Mouse (Mus musculus): ENCODE data around the gene Zmynd15. TPM values are rescaled to one million over a fixed set of nuclear protein-coding genes. Genes with fewer than 3 reads are reported as not detected.

The Zmynd15 gene
- polyA plus RNA-seq, 1 experiment from 2014 or later, result 0.63 TPM

- Histone ChIP-seq H3K9ac (no peak overlapping the region), H3K36me3 (no peaks in the 10 kb centered on the region; the same call in 1 of the 2 replicates), H3K4me2 (replicated peaks) (no peak overlapping the region), H3K4me3 (replicated peaks) (no peak overlapping the region), H3K27me3 (no peaks in the 10 kb centered on the region), H3K4me1 (0 out of 2 replicates have a peak, but pooled peaks cover 4% of the 10 kb centered on the region), H3K9me3 (replicated peaks) (no peaks in the 10 kb centered on the region), H3K27ac (replicated peaks) (no peak overlapping the region)
- 91% methylated on average over 1 of the region's 1 CpGs for WGBS
- ATAC-seq (ENCODE audit: insufficient number of reproducible peaks, low FRiP score, low TSS enrichment, low read depth), result no peak
Measured at GRCm38 (mm10) chr11:70447373-70447772, 11.9 kb upstream of the Zmynd15 start.

DNA sequence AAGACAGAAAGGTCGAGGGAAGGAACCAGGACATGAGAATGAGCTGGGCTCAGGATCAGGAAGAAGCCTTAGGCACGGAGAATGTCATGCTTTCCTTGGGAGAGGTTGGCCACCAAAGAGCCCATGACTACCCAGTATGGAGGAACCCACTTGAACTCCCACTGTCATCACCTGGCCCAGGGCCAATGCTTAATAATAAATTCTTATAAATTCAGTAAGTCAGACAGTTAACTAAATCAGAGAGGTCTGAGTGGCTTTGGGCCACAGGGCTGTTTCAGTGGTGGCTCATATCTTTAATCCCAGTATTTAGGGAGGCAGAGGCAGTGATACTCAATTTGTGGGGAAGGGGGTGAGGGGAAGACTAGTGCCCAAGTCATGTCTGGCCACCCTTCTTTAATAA lies 8.3 kb upstream of the Zmynd15 start:
- H3K27me3 ChIP-seq, result no peaks in the 10 kb centered on the region
- H3K27ac ChIP-seq (replicated peaks), result 0 out of 2 replicates have a peak overlapping the region, but pooled peaks have one; percentile 22
- no peaks in the 10 kb centered on the region for H3K9me3 ChIP-seq (replicated peaks)
- H3K9ac ChIP-seq, result no peak overlapping the region
- no peak for ATAC-seq (ENCODE audit: insufficient number of reproducible peaks, low FRiP score, low TSS enrichment, low read depth)
- 0 out of 2 replicates have a peak overlapping the region, but pooled peaks have one; percentile 81 for H3K4me3 ChIP-seq (replicated peaks)
- H3K36me3 ChIP-seq, result peaks cover 10% of the 10 kb centered on the region; the same call in 1 of the 2 replicates
- H3K4me2 ChIP-seq (replicated peaks), result peak overlapping the region; percentile 67; the same call in 1 of the 2 replicates
- H3K4me1 ChIP-seq, result peaks cover 12% of the 10 kb centered on the region
- WGBS, result 83% methylated on average over 2 of the region's 2 CpGs

DNA sequence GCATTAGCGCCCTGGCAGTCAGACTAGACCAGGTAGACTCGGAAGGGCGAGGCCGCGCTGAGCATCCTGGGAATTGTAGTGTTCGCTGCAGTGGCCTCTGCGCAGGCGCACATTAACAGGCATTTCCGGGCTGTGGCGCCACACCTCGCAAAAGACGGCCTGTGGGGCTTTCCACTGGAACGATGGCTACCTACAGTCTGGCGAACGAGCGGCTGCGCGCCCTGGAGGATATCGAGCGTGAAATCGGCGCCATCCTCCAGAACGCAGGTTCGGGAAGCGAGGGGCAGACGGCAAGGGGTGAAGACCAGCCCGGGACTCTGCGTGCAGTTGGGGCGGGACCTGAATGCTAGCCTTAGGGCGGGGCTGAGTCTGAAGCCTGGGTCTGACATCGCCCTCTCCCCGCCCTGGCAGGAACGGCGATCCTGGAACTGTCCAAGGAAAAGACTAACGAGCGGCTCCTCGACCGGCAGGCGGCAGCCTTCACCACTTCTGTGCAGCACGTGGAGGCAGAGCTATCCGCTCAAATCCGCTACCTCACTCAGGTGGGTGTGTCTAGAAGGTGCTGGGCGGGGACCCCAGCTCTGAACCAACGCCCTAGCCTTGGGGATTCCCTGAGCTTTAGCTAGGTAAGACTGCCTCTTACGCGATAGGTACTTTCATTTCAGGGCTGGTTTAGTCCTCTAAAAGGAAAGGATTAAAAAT lies 7.3 kb upstream of the Zmynd15 start, which contains the start of gene Med11:
Med11 (plus strand) TSS at position 123 of the 702 bp plus-strand sequence.
- H3K9me3 ChIP-seq (replicated peaks), result no peaks in the 10 kb centered on the region
- H3K4me1 ChIP-seq, result peaks cover 12% of the 10 kb centered on the region
- peak within 1 kb of the TSS; percentile 85 for H3K9ac ChIP-seq
- H3K4me2 ChIP-seq (replicated peaks), result peak within 1 kb of the TSS; percentile 67
- peak within 1 kb of the TSS; percentile 81 for H3K4me3 ChIP-seq (replicated peaks)
- ATAC-seq (ENCODE audit: insufficient number of reproducible peaks, low FRiP score, low TSS enrichment, low read depth), result peak; percentile 97
- WGBS, result under 1% methylated on average over 46 of the region's 46 CpGs
- H3K36me3 ChIP-seq, result peaks cover 10% of the 10 kb centered on the region
- H3K27me3 ChIP-seq, result no peaks in the 10 kb centered on the region
- peak within 1 kb of the TSS; percentile 99 for H3K27ac ChIP-seq (replicated peaks)

DNA sequence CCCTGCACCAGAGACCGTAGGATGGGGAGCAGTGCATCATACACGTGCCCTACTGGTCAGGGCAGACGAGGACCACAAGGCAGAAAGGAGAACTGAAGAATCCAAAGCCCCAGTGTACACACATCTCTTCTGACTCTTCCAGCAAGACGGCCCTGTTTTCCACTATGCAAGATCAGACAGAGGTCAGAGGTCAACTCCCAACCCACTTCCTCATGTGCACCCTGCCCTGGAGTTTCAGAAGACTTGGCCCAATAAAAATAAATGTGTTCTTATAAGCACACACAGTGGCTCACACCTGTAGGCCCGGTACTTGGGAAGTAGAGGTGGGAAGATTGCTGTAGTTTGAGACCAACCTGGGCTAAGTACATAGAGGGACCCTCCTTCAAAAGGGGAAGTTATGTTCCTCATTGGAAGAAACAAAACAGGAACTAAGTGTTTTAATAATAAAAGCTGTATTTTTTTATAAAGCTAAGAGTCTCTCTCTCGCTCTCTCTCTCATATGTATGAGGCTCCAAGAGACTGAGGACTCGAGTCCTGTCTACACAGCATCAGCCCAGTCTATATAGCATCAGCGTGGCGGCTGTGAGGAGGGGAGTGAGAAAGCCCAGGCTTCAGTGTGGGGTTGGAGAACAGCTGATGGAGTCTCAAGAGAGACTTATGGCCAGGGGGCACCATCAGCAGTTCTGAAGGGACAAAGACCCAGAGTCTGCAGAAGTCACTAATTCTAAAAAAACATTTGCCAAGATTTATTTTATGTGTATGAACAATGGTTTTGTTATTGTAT lies 5.8 kb upstream of the Zmynd15 start:
- peak overlapping the region; percentile 67; the same call in 1 of the 2 replicates for H3K4me2 ChIP-seq (replicated peaks)
- H3K9me3 ChIP-seq (replicated peaks), result no peaks in the 10 kb centered on the region
- no peak for ATAC-seq (ENCODE audit: insufficient number of reproducible peaks, low FRiP score, low TSS enrichment, low read depth)
- H3K4me3 ChIP-seq (replicated peaks), result no peak overlapping the region
- H3K27me3 ChIP-seq, result peaks cover under 1% of the 10 kb centered on the region
- H3K27ac ChIP-seq (replicated peaks), result no peak overlapping the region
- 84% methylated on average over 9 of the region's 9 CpGs for WGBS
- H3K4me1 ChIP-seq, result peaks cover 12% of the 10 kb centered on the region
- H3K36me3 ChIP-seq, result peaks cover 10% of the 10 kb centered on the region
- H3K9ac ChIP-seq, result no peak overlapping the region

DNA sequence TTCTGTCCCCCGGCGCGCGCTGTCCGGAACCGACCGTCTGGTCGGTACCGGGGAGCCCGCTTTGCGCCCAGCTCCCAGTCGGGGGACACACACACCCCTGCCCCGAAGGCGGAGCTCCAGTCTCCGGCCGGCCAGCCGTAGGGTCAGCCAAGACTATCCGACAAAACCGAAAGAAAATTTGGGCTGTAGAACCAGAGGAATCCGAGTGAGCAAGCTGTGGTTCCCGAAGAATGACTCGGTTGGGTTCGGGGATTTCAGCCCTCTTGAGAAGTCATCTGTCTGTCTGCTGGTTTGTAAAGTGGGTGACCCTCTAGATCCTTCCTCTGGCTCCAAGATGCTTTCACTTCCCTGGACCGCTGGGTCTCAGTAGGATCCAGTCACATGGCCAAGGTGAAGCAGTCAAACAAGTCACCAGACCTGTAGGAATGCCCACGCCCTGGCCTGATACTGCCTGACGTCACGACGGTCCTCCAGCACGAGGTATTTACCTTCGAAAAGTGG lies 418 bp downstream of the Zmynd15 start, which contains the start of gene Cxcl16:
Cxcl16 (minus strand) TSS at position 384 of the 501 bp plus-strand sequence.
- peak within 1 kb of the TSS; percentile 47 for H3K9ac ChIP-seq
- ATAC-seq (ENCODE audit: insufficient number of reproducible peaks, low FRiP score, low TSS enrichment, low read depth), result no peak; the same call in 1 of the 2 replicates
- H3K4me3 ChIP-seq (replicated peaks), result peak within 1 kb of the TSS; percentile 56
- no peaks in the 10 kb centered on the region for H3K9me3 ChIP-seq (replicated peaks)
- peaks cover 28% of the 10 kb centered on the region for H3K27me3 ChIP-seq
- peak within 1 kb of the TSS; percentile 89 for H3K4me2 ChIP-seq (replicated peaks)
- peaks cover 17% of the 10 kb centered on the region for H3K4me1 ChIP-seq
- H3K27ac ChIP-seq (replicated peaks), result no peak within 1 kb of the TSS
- H3K36me3 ChIP-seq, result peaks cover 5% of the 10 kb centered on the region; the same call in 1 of the 2 replicates
- WGBS, result 4% methylated on average over 30 of the region's 30 CpGs

DNA sequence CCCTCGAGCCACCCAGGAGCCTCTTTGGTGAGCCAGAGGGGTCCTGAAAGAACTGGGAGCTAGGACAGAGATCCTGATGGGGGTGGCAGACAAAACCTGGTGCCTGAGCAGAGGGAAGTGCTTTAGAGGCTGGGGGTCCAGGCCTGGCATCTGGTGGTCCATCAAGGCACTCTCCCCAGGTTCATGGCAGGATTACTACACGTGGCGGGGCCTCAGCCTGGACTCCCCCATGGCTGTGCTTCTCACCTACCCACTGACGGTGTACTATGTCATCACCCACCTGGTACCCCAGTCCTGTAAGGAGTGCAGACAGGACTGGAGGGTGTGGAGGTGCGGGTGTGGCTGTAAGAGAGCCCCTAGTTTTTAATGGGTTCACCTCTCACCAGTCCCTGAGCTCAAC lies 4.7 kb downstream of the Zmynd15 start:
- WGBS, result 73% methylated on average over 5 of the region's 5 CpGs
- no peak overlapping the region for H3K4me3 ChIP-seq (replicated peaks)
- ATAC-seq (ENCODE audit: insufficient number of reproducible peaks, low FRiP score, low TSS enrichment, low read depth), result no peak

GRCm38 (mm10) chr11:70465211-70465610 lies 6.0 kb downstream of the Zmynd15 start:
- Histone ChIP-seq H3K4me1 (peaks cover 17% of the 10 kb centered on the region), H3K36me3 (no peaks in the 10 kb centered on the region), H3K4me3 (replicated peaks) (peak overlapping the region; percentile 24), H3K9me3 (replicated peaks) (no peaks in the 10 kb centered on the region), H3K4me2 (replicated peaks) (peak overlapping the region; percentile 51), H3K9ac (no peak overlapping the region), H3K27me3 (peaks cover 25% of the 10 kb centered on the region), H3K27ac (replicated peaks) (no peak overlapping the region)
- ATAC-seq (ENCODE audit: insufficient number of reproducible peaks, low FRiP score, low TSS enrichment, low read depth), result no peak
- WGBS, result 26% methylated on average over 16 of the region's 16 CpGs

More for the DNA sequence above, 4.7 kb downstream of the Zmynd15 start:
- Histone ChIP-seq H3K4me1 (peaks cover 27% of the 10 kb centered on the region), H3K27ac (replicated peaks) (no peak overlapping the region), H3K4me2 (replicated peaks) (no peak overlapping the region), H3K9ac (no peak overlapping the region), H3K27me3 (peaks cover 33% of the 10 kb centered on the region), H3K36me3 (no peaks in the 10 kb centered on the region), H3K9me3 (replicated peaks) (no peaks in the 10 kb centered on the region)

GRCm38 (mm10) chr11:70465824-70466223 lies 6.6 kb downstream of the Zmynd15 start:
- H3K4me2 ChIP-seq (replicated peaks), result peak overlapping the region; percentile 51
- peaks cover 21% of the 10 kb centered on the region for H3K27me3 ChIP-seq
- no peaks in the 10 kb centered on the region for H3K36me3 ChIP-seq
- peaks cover 17% of the 10 kb centered on the region for H3K4me1 ChIP-seq
- ATAC-seq (ENCODE audit: insufficient number of reproducible peaks, low FRiP score, low TSS enrichment, low read depth), result no peak
- WGBS, result 8% methylated on average over 23 of the region's 23 CpGs
- 0 out of 2 replicates have a peak overlapping the region, but pooled peaks have one; percentile 4 for H3K9ac ChIP-seq
- H3K4me3 ChIP-seq (replicated peaks), result peak overlapping the region; percentile 24
- no peaks in the 10 kb centered on the region for H3K9me3 ChIP-seq (replicated peaks)
- no peak overlapping the region for H3K27ac ChIP-seq (replicated peaks)

GRCm38 (mm10) chr11:70467902-70468619 lies 8.8 kb downstream of the Zmynd15 start:
- 76% methylated on average over 5 of the region's 5 CpGs for WGBS

GRCm38 (mm10) chr11:70469764-70470163 lies 10.5 kb downstream of the Zmynd15 start:
- Histone ChIP-seq H3K27me3 (peaks cover 9% of the 10 kb centered on the region), H3K36me3 (no peaks in the 10 kb centered on the region), H3K4me1 (peaks cover 15% of the 10 kb centered on the region), H3K9me3 (replicated peaks) (no peaks in the 10 kb centered on the region), H3K27ac (replicated peaks) (no peak overlapping the region), H3K9ac (no peak overlapping the region), H3K4me2 (replicated peaks) (no peak overlapping the region), H3K4me3 (replicated peaks) (no peak overlapping the region)
- WGBS, result 86% methylated on average over 3 of the region's 3 CpGs
- ATAC-seq (ENCODE audit: insufficient number of reproducible peaks, low FRiP score, low TSS enrichment, low read depth), result no peak

More at GRCm38 (mm10) chr11:70467902-70468619, 8.8 kb downstream of the Zmynd15 start:
- Histone ChIP-seq H3K9me3 (replicated peaks) (no peaks in the 10 kb centered on the region), H3K4me2 (replicated peaks) (no peak overlapping the region), H3K4me3 (replicated peaks) (no peak overlapping the region), H3K4me1 (peaks cover 17% of the 10 kb centered on the region), H3K27me3 (peaks cover 19% of the 10 kb centered on the region), H3K9ac (no peak overlapping the region), H3K36me3 (no peaks in the 10 kb centered on the region), H3K27ac (replicated peaks) (no peak overlapping the region)
- ATAC-seq (ENCODE audit: insufficient number of reproducible peaks, low FRiP score, low TSS enrichment, low read depth), result no peak
